Mouse (Mus musculus) liver, embryonic 13.5 days (tissue): ENCODE results near the gene 1700013F07Rik. TPM values are rescaled to one million over a fixed set of nuclear protein-coding genes. Genes with fewer than 3 reads are reported as not detected.
"Not testable (repeated sequence)": the region's sequence is repeated elsewhere in the genome, so short reads cannot be mapped to it uniquely, and the experiment has no call there.

Experiments
- ATAC-seq: fragments of 200-750 bp; cut with Nextera tagmentation; 2 replicates; pipeline ENCODE4 v1.8.0; 2017; ENCODE audit warnings: low read depth, mild to moderate bottlenecking, moderate number of reproducible peaks, moderate library complexity
- DNase-seq: peaks from one replicate; pipeline ENCODE4 v3.0.0; 2022
- H3K27ac ChIP-seq: fragments of 300-500 bp; sonication (generic); 2 replicates; pipeline ENCODE4 v1.5.1; 2015; ENCODE audit warnings: moderate library complexity, mild to moderate bottlenecking, inconsistent platforms
- H3K27me3 ChIP-seq: fragments of 300-500 bp; sonication (generic); 2 replicates; pipeline ENCODE4 v1.6.1; 2015; ENCODE audit warnings: mild to moderate bottlenecking, inconsistent platforms
- H3K36me3 ChIP-seq: fragments of 300-500 bp; sonication (generic); 2 replicates; pipeline ENCODE4 v1.6.1; 2015; ENCODE audit warnings: mild to moderate bottlenecking, inconsistent platforms
- H3K4me1 ChIP-seq: fragments of 300-500 bp; sonication (generic); replicated peaks from 2 replicates; pipeline ENCODE4 v1.6.1; 2015; ENCODE audit warnings: inconsistent platforms
- H3K4me2 ChIP-seq: fragments of 300-500 bp; sonication (generic); 2 replicates; pipeline ENCODE4 v1.6.1; 2015; ENCODE audit warnings: inconsistent platforms, mild to moderate bottlenecking, moderate library complexity
- H3K4me3 ChIP-seq: fragments of 300-500 bp; sonication (generic); replicated peaks from 2 replicates; pipeline ENCODE4 v1.5.1; 2015; ENCODE audit warnings: mild to moderate bottlenecking, inconsistent platforms
- H3K9ac ChIP-seq: fragments of 300-500 bp; sonication (generic); 2 replicates; pipeline ENCODE4 v1.6.1; 2015; ENCODE audit warnings: mild to moderate bottlenecking, inconsistent platforms
- H3K9me3 ChIP-seq: fragments of 300-500 bp; sonication (generic); replicated peaks from 2 replicates; pipeline ENCODE4 v1.6.1; 2016; ENCODE audit warnings: inconsistent platforms
- WGBS: fragments of 180-500 bp; shearing (Covaris S2); methylation state at CpG from one replicate; pipeline ENCODE4 v1.1.7; 2015; ENCODE audit not compliant: insufficient replicate concordance; 5-methylcytosine and 5-hydroxymethylcytosine counted together
- polyA plus RNA-seq: library from polyadenylated mRNA; unstranded; fragments of >200 nt; fragmentation: Nextera tagmentation; extraction: Ambion mirVana; gene quantifications from 2 replicates; pipeline ENCODE4 v1.2.1, GENCODE M21; 2015

Gene 1700013F07Rik
- polyA plus RNA-seq: not detected in 2 replicates

DNA sequence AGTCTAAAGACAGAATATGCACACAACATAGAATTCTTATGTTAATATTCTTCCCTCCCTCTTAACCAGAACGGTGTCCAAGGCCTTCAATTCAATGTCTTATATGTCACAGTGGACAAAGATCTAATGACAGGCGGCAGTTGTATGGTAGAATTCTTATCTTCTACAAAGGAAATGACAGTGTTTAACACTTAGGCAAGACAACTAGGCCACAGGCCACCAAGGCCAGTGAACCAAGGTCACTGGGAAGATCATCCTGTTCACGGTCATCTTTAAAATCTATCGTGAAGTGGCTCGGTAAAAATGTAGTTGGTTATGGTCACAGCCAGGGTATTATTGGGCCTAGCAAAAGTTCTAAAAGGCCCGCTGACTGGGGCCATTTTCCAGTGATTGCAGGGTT lies at the start of gene 1700013F07Rik:
1700013F07Rik (plus strand) TSS at position 200 of the 400 bp plus-strand sequence.
- Histone ChIP-seq H3K9me3 (no peaks in the 10 kb centered on the region), H3K36me3 (no peaks in the 10 kb centered on the region), H3K27me3 (peaks cover 37% of the 10 kb centered on the region), H3K4me2 (no peak within 1 kb of the TSS), H3K9ac (no peak within 1 kb of the TSS), H3K4me1 (peaks cover 17% of the 10 kb centered on the region), H3K4me3 (no peak within 1 kb of the TSS), H3K27ac (no peak within 1 kb of the TSS)
- 53% methylated on average over 6 of the region's 6 CpGs for WGBS
- no peak for ATAC-seq
- no peak for DNase-seq

DNA sequence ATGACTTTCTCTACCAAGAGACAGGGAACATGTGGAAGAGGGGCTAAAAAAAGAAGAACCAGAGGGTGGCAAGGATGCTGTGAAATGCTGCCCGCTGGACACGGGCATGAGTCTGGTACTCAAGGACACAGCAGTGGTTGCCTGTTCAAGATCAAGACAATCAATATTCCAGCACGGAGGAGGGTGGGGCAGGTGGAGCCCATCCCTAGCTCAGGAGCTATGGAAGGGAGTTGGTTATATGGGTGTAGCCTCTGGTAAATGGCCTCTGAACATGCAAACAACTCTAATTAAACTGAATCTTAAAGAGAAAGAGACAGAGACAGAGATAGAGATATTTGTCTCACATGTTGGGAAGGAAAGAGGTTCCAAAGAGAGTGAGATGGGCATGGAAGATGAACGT lies 49.2 kb upstream of the 1700013F07Rik start:
- Histone ChIP-seq H3K4me1 (no peaks in the 10 kb centered on the region), H3K9me3 (no peaks in the 10 kb centered on the region), H3K9ac (no peak overlapping the region), H3K4me2 (no peak overlapping the region), H3K27ac (no peak overlapping the region), H3K27me3 (0 out of 2 replicates have a peak, but pooled peaks cover 3% of the 10 kb centered on the region), H3K36me3 (no peaks in the 10 kb centered on the region), H3K4me3 (no peak overlapping the region)
- DNase-seq (no peak), ATAC-seq (no peak)
- WGBS: 67% methylated on average over 4 of the region's 4 CpGs

DNA sequence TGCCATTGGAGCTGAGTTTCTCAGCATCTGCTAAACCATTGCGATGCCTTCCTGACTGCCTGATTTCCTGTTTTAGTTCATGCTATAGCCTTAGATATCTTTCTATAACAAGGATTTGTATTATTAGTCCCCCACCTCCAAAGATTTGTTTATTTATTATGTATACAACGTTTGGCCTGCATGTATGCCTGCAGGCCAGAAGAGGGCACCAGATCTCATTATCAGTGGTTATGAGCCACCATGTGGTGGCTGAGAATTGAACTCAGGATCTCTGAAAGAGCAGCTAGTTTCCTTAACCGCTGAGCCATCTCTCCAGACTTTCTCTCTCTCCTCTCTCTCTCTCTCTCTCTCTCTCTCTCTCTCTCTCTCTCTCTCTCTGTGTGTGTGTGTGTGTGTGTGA lies 44.0 kb upstream of the 1700013F07Rik start:
- Histone ChIP-seq H3K9me3 (no peaks in the 10 kb centered on the region), H3K27me3 (no peaks in the 10 kb centered on the region), H3K4me3 (no peak overlapping the region), H3K27ac (no peak overlapping the region), H3K36me3 (no peaks in the 10 kb centered on the region), H3K4me2 (no peak overlapping the region), H3K4me1 (no peaks in the 10 kb centered on the region), H3K9ac (no peak overlapping the region)
- DNase-seq: no peak
- WGBS: 29% methylated on average over 3 of the region's 3 CpGs
- ATAC-seq: no peak

DNA sequence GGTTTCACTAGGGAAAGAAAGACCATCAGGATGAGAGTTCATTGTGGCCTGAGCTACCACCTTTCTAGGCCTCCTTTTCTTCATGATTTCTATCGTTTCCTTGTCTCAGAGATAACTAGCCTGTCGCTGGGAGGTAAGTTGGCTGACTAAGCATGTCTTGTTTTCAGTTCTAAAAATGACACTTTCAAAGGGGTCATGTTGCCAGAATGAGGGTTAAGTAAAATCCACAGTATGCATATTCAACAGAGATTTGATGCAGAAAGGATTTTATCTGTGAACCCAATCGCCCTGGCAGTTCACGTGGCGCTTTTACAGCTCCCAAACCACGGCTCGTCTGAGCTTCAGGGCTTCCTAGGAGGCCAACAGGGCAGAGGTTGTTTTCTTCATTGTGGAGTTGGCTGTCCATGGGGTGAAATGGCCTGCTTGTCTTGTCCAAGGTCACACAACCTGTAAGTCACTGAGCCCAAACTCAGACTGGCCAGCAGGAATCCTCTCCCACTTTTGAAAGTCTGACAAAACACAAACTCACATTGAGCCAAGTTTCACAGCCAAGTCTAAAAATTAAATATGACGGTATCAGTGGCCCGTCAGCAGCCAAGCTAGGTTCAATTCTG lies 39.0 kb upstream of the 1700013F07Rik start:
- Histone ChIP-seq H3K36me3 (no peaks in the 10 kb centered on the region), H3K4me2 (no peak overlapping the region), H3K9ac (no peak overlapping the region), H3K9me3 (no peaks in the 10 kb centered on the region), H3K4me1 (no peaks in the 10 kb centered on the region), H3K27me3 (0 out of 2 replicates have a peak, but pooled peaks cover 2% of the 10 kb centered on the region), H3K27ac (no peak overlapping the region), H3K4me3 (no peak overlapping the region)
- 70% methylated on average over 9 of the region's 9 CpGs for WGBS
- ATAC-seq: no peak
- DNase-seq: no peak

DNA sequence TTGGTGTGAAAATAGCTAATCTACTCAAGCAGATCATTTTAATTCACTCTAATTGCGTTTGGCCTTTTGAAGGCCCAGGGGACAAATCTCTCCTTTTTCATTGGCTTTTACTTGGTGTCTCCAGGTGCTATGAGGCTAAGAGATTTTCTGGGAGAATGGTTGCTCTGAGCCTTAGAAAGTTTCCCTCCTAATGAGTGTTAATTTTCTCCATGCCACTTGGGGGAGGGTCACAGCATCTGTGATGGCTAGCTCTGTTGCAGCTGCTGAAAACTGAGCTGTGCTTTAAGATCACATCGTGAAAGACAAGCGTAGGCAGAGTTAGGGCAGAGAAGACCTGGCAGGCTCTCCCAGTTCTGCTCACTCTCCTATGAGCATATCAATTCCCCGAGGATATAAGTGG lies 38.5 kb upstream of the 1700013F07Rik start:
- ATAC-seq (no peak), DNase-seq (no peak)
- H3K27ac ChIP-seq: no peak overlapping the region
- 0 out of 2 replicates have a peak, but pooled peaks cover 2% of the 10 kb centered on the region for H3K27me3 ChIP-seq
- no peaks in the 10 kb centered on the region for H3K4me1 ChIP-seq
- H3K4me2 ChIP-seq: no peak overlapping the region
- no peak overlapping the region for H3K9ac ChIP-seq
- no peaks in the 10 kb centered on the region for H3K36me3 ChIP-seq
- 35% methylated on average over 4 of the region's 4 CpGs for WGBS
- H3K9me3 ChIP-seq: no peaks in the 10 kb centered on the region
- no peak overlapping the region for H3K4me3 ChIP-seq

DNA sequence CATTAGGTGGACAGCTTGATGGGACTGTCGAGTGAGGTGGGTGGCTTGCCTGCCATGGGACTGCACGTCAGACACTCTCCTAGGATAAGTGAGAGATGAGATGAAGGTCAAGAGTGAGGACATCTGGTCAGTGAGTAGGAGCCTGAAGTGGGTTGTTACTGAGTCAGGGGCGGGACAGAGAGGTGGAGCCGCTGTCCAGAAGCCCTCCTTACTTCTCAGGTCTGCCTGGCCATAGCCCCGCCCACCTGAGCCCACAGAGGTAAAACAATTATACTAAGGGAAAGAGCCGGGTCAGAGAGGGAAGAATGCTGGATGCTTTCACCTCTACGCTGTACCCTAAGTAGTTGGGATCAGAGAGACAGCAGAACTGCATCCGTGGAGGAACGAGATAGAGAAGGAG lies 36.3 kb upstream of the 1700013F07Rik start:
- no peak overlapping the region for H3K4me3 ChIP-seq
- no peaks in the 10 kb centered on the region for H3K36me3 ChIP-seq
- no peak overlapping the region for H3K4me2 ChIP-seq
- DNase-seq (no peak), ATAC-seq (no peak)
- no peaks in the 10 kb centered on the region for H3K4me1 ChIP-seq
- H3K9me3 ChIP-seq: no peaks in the 10 kb centered on the region
- no peak overlapping the region for H3K9ac ChIP-seq
- 0 out of 2 replicates have a peak, but pooled peaks cover 2% of the 10 kb centered on the region for H3K27me3 ChIP-seq
- WGBS: 35% methylated on average over 9 of the region's 9 CpGs
- no peak overlapping the region for H3K27ac ChIP-seq

DNA sequence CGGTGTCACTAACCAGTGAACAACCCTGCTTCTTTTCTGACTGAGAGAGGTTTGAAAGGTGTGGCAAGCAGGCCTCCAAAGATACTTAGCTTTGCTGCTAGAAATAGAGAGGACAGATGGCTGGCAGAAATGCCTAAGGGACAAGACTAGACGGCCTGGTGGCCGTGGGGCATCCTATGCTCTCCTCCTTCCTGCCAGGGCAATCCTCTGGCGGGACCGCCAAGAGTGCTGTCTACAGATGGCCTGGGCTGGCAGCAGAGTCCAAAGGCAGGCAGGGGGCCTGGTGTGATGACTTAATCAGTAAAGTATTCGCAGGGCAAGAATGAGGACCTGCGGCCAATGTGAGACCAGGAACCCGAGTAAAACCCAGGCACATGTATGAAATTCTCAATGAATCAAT lies 34.1 kb upstream of the 1700013F07Rik start:
- DNase-seq (no peak), ATAC-seq (no peak)
- H3K9ac ChIP-seq: no peak overlapping the region
- H3K4me2 ChIP-seq: no peak overlapping the region
- no peaks in the 10 kb centered on the region for H3K36me3 ChIP-seq
- 77% methylated on average over 8 of the region's 8 CpGs for WGBS
- no peaks in the 10 kb centered on the region for H3K4me1 ChIP-seq
- 0 out of 2 replicates have a peak, but pooled peaks cover 2% of the 10 kb centered on the region for H3K27me3 ChIP-seq
- H3K27ac ChIP-seq: no peak overlapping the region
- no peaks in the 10 kb centered on the region for H3K9me3 ChIP-seq
- no peak overlapping the region for H3K4me3 ChIP-seq

DNA sequence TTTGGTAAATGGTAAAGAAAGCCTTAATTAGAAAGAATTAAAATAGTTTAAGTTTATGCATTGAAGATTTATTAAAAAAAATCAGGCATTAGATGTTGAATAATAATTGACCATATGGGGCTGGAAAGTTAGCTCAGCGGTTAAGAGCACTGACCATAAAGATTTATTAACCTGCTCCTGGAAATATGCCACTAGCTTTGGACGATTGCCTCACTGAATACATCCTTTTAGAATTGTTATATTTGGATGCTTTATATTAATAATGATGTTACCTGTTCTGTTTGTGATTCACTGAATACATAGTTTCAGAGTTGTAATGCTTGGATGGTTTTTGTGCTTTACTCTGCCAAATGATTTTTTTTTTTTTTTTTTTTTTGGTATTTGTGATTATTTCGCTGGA lies 32.5 kb upstream of the 1700013F07Rik start:
- H3K9me3 ChIP-seq, H3K9ac ChIP-seq, DNase-seq, ATAC-seq, H3K4me1 ChIP-seq, H3K27me3 ChIP-seq, H3K4me3 ChIP-seq, H3K36me3 ChIP-seq, H3K27ac ChIP-seq, H3K4me2 ChIP-seq: not testable (repeated sequence)
- 62% methylated on average over 3 of the region's 3 CpGs for WGBS

DNA sequence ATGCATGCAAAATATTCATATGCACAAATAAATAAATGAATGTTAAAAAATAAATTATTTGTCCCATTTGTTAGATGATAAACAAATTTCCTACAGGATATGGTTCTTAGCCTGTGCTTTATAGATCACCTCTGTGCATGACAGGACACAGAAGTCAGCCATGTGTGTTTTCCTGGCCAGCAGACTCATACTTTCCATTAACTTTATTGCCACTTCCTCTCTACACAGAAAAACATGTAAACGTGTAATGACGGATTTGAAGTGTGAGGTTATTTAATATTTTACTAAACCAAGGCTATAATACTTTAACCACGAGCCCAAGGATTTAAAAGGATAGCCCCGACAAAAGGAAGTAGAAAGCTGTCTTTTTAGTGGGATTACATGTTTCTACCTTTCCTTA lies 30.0 kb upstream of the 1700013F07Rik start:
- Histone ChIP-seq H3K4me1 (0 out of 2 replicates have a peak, but pooled peaks cover 3% of the 10 kb centered on the region), H3K36me3 (no peaks in the 10 kb centered on the region), H3K4me3 (no peak overlapping the region), H3K9ac (no peak overlapping the region), H3K4me2 (no peak overlapping the region), H3K9me3 (no peaks in the 10 kb centered on the region), H3K27ac (no peak overlapping the region), H3K27me3 (no peaks in the 10 kb centered on the region; the same call in 1 of the 2 replicates)
- ATAC-seq (no peak), DNase-seq (no peak)
- WGBS: 62% methylated on average over 4 of the region's 4 CpGs

DNA sequence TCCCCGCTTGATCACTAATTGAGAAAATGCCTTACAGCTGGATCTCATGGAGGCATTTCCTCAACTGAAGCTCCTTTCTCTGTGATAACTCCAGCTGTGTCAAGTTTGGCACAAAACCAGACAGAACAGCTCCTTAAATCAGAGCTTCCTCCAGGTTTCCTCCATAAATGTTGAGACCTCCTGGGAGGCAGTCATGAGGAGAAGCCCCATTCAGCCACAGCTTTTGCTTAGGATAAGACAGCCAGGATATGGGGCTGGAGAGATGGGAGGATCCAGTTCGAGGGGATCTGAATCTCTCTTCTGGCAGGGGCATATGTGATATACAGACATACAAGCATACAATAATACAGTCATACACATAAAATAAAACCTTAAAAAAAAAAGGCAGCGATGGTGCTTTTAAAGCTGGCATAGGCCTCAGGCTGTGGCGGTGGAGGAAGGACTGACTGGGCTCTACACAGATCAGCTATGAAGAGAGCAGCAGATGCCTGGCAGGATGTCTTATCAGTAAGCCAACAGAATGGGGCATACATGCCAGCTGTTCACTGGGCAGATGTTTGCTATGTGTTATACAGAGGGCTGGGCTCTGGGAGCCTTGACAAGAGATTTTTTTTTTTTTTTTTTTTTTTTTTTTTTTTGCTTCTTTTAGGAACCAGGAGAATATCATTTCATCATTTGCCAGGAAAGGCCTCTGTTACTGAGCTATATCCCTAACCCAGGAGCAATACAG lies 25.0 kb upstream of the 1700013F07Rik start:
- H3K4me2 ChIP-seq: no peak overlapping the region
- H3K4me3 ChIP-seq: no peak overlapping the region
- ATAC-seq: peak; percentile 88
- 57% methylated on average over 4 of the region's 4 CpGs for WGBS
- H3K27ac ChIP-seq: no peak overlapping the region
- H3K27me3 ChIP-seq: peaks cover 2% of the 10 kb centered on the region; the same call in 1 of the 2 replicates
- H3K9me3 ChIP-seq: no peaks in the 10 kb centered on the region
- peak; percentile 3 for DNase-seq
- no peaks in the 10 kb centered on the region for H3K36me3 ChIP-seq
- 0 out of 2 replicates have a peak, but pooled peaks cover 4% of the 10 kb centered on the region for H3K4me1 ChIP-seq
- H3K9ac ChIP-seq: no peak overlapping the region

DNA sequence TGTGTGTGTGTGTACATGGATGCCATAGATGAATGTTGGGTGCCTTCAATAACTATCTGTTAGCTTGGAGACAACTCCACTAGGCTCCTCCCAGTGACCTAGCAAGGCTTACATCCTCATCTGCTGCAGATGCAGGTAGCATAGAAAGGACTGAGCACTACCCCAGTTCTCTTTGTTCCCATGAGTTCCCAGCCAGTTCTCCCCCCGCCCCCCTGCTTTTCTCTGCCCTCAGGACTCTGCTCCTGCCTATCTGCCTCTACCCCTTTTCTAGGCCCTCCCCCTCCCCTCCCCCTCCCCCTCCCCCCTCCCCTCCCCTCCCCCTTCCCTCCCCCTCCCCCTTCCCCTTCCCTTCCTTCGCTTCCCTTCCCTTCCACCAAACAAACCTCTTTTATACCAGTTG lies 23.8 kb upstream of the 1700013F07Rik start:
- Histone ChIP-seq H3K4me2 (no peak overlapping the region), H3K27ac (no peak overlapping the region), H3K9ac (no peak overlapping the region), H3K9me3 (no peaks in the 10 kb centered on the region), H3K27me3 (peaks cover 2% of the 10 kb centered on the region; the same call in 1 of the 2 replicates), H3K4me1 (0 out of 2 replicates have a peak, but pooled peaks cover 4% of the 10 kb centered on the region), H3K4me3 (no peak overlapping the region), H3K36me3 (no peaks in the 10 kb centered on the region)
- WGBS: 46% methylated on average over 2 of the region's 2 CpGs
- ATAC-seq (no peak), DNase-seq (no peak)
